Mouse (Mus musculus) liver, adult 2 months (tissue): ENCODE measurements at regions not wholly inside any gene's neighbourhood (a gene's known extent, or its start where the extent isn't known, plus 50 kb on each side); places are given as distances from the start of the nearest gene placed in this dataset.

Experiments used
- CTCF ChIP-seq: fragments of 200-500 bp; IDR thresholded peaks from 2 replicates; pipeline ENCODE4 v1.5.1; 2011; ENCODE audit warnings: low read depth, low read length, control low read depth
- POLR2A ChIP-seq: fragments of 200-500 bp; IDR thresholded peaks from 2 replicates; pipeline ENCODE4 v1.6.1; 2011; ENCODE audit warnings: low read length, control low read depth; ENCODE audit not compliant: insufficient read depth; ENCODE audit errors: extremely low read depth

GRCm38 (mm10) chr8:109019565-109019964 is 474.3 kb upstream of the Pmfbp1 start:
- TF ChIP-seq CTCF (no peak), POLR2A (no peak)
